Mouse (Mus musculus): Measurements from ENCODE around the gene Gm5935.
"Not testable (repeated sequence)": the region's sequence is repeated elsewhere in the genome, so short reads cannot be mapped to it uniquely, and the experiment has no call there.

Gm5935 gene

DNA sequence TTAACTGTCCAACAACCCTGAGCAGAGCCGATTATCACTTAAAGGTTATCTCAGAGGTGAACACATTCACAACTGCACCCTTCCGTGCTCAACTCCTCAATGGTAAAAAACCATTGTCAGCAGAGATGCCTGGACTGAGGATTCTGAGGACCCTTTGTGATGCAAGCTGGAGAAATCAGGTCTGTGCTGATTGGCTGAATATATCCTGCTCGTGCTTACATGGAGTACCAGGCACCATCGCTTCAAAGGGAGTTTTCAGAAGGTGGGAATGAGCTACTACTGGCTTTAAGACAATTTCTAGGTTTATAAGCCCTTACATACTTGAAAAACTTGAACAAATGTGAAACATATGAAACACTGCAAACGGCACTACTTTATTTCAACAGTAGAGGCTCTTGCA is at the start of gene Gm5935:
Gene Gm5935, minus strand, starts transcription at position 101 of the 400 bp plus-strand sequence.
- not testable (repeated sequence) for DNase-seq (ENCODE audit: low read depth, low spot score)
